Mouse (Mus musculus): ENCODE measurements around the gene Sertad3.

- TF ChIP-seq CTCF (IDR thresholded peaks at IDR 0.05; ENCODE audit: borderline replicate concordance, insufficient read depth, low read length) = no peak
- no peak for TF ChIP-seq POLR2A (IDR thresholded peaks at IDR 0.05; ENCODE audit: low read depth, low read length)
Observed at GRCm38 (mm10) chr7:27446051-27446450, 27.5 kb upstream of the Sertad3 start.

Data from embryonic fibroblast, embryonic 13.5 days (primary cell).